Mouse (Mus musculus) liver, embryonic 12.5 days (tissue): ENCODE measurements around the gene Syn3. TPM values are rescaled to one million over a fixed set of nuclear protein-coding genes. Genes with fewer than 3 reads are reported as not detected.

Experiments used
- ATAC-seq: fragments of 200-750 bp; cut with Nextera tagmentation; 2 replicates; pipeline ENCODE4 v1.8.0; 2017; ENCODE audit warnings: moderate number of reproducible peaks, mild to moderate bottlenecking, moderate library complexity
- H3K27ac ChIP-seq: fragments of 300-500 bp; sonication (generic); 2 replicates; pipeline ENCODE4 v1.5.1; 2016; ENCODE audit warnings: mild to moderate bottlenecking
- H3K27me3 ChIP-seq: fragments of 300-500 bp; sonication (generic); replicated peaks from 2 replicates; pipeline ENCODE4 v1.6.1; 2016; ENCODE audit warnings: mild to moderate bottlenecking, moderate library complexity
- H3K36me3 ChIP-seq: fragments of 300-500 bp; sonication (generic); 2 replicates; pipeline ENCODE4 v1.6.1; 2016; ENCODE audit warnings: mild to moderate bottlenecking, moderate library complexity
- H3K4me1 ChIP-seq: fragments of 300-500 bp; sonication (generic); 2 replicates; pipeline ENCODE4 v1.6.1; 2016
- H3K4me2 ChIP-seq: fragments of 300-500 bp; sonication (generic); 2 replicates; pipeline ENCODE4 v1.6.1; 2016; ENCODE audit warnings: mild to moderate bottlenecking, moderate library complexity
- H3K4me3 ChIP-seq: fragments of 300-500 bp; sonication (generic); 2 replicates; pipeline ENCODE4 v1.5.1; 2016; ENCODE audit warnings: mild to moderate bottlenecking, moderate library complexity
- H3K9ac ChIP-seq: fragments of 300-500 bp; sonication (generic); 2 replicates; pipeline ENCODE4 v1.6.1; 2016; ENCODE audit warnings: mild to moderate bottlenecking, moderate library complexity
- H3K9me3 ChIP-seq: fragments of 300-500 bp; sonication (generic); replicated peaks from 2 replicates; pipeline ENCODE4 v1.6.1; 2016; ENCODE audit warnings: mild to moderate bottlenecking, moderate library complexity
- WGBS: fragments of 180-500 bp; shearing (Covaris S2); methylation state at CpG from one replicate; pipeline ENCODE4 v1.1.7; 2016; ENCODE audit not compliant: insufficient replicate concordance; 5-methylcytosine and 5-hydroxymethylcytosine counted together
- polyA plus RNA-seq: library from polyadenylated mRNA; unstranded; fragments of >200 nt; fragmentation: Nextera tagmentation; extraction: Ambion mirVana; gene quantifications from 2 replicates; pipeline ENCODE4 v1.2.1, GENCODE M21; 2016

The Syn3 gene
- polyA plus RNA-seq, 1 experiment from 2014 or later: 0.57 TPM

DNA sequence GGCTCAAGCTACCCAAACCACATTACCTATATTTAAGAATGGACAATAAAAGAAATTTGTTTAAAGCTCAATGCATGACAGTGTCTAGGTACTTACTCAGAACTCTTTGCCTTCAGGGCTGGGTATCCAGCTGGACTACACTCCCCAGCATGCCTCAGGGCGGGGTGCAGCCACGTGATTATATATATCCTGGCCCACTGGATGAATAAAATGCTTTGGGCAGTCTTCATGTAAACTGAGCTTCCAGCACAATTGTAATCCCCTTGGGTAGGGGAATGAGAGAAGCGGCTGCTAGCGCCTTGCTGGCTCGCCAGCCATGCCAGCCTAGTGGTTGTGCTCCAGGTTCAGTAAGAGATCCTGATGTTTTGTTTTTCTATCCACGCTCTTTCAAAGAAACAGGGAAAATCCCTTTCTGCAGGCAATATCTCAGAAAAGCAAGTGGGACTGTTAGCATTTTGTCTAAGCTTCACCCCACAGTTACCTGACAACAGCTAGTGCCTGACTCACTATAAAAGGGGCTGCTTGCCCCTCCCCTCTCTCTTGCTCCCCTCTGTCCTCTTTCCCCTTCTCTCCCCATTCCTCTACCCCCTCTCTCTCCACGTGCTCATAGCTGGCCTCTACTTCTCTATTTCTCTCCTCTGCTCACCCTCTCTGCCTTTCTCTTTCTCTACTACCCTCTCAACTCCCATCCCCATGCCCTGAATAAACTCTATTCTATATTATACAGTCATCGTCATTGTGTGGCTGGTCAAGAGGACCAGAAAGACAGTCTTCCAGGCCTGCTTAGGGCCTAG is 122.1 kb downstream of the Syn3 start:
- no peak overlapping the region for H3K9ac ChIP-seq
- H3K27ac ChIP-seq: no peak overlapping the region
- peaks cover 1% of the 10 kb centered on the region; the same call in 1 of the 2 replicates for H3K27me3 ChIP-seq
- WGBS: 70% methylated on average over 8 of the region's 8 CpGs
- no peak overlapping the region for H3K4me2 ChIP-seq
- no peak overlapping the region for H3K4me3 ChIP-seq
- ATAC-seq: no peak
- 0 out of 2 replicates have a peak, but pooled peaks cover 5% of the 10 kb centered on the region for H3K4me1 ChIP-seq
- no peaks in the 10 kb centered on the region for H3K9me3 ChIP-seq
- H3K36me3 ChIP-seq: no peaks in the 10 kb centered on the region

- 0 out of 2 replicates have a peak, but pooled peaks cover 5% of the 10 kb centered on the region for H3K4me1 ChIP-seq
- H3K9me3 ChIP-seq: no peaks in the 10 kb centered on the region
- no peak overlapping the region for H3K27ac ChIP-seq
- no peak overlapping the region; the same call in 1 of the 2 replicates for H3K9ac ChIP-seq
- no peak for ATAC-seq
- 0 out of 2 replicates have a peak, but pooled peaks cover 4% of the 10 kb centered on the region for H3K27me3 ChIP-seq
- H3K4me3 ChIP-seq: no peak overlapping the region
- H3K36me3 ChIP-seq: no peaks in the 10 kb centered on the region
- WGBS: 60% methylated on average over 11 of the region's 11 CpGs
- H3K4me2 ChIP-seq: no peak overlapping the region
These were observed 122.8 kb downstream of the Syn3 start for GRCm38 (mm10) chr10:86375903-86376302.

- ATAC-seq: no peak
- Histone ChIP-seq H3K36me3 (no peaks in the 10 kb centered on the region), H3K4me2 (no peak overlapping the region), H3K27ac (no peak overlapping the region), H3K27me3 (0 out of 2 replicates have a peak, but pooled peaks cover 4% of the 10 kb centered on the region), H3K4me3 (no peak overlapping the region), H3K9ac (no peak overlapping the region), H3K9me3 (no peaks in the 10 kb centered on the region), H3K4me1 (peaks cover 13% of the 10 kb centered on the region; the same call in 1 of the 2 replicates)
- 60% methylated on average over 2 of the region's 2 CpGs for WGBS
These were observed 124.6 kb downstream of the Syn3 start for GRCm38 (mm10) chr10:86374061-86374460.

DNA sequence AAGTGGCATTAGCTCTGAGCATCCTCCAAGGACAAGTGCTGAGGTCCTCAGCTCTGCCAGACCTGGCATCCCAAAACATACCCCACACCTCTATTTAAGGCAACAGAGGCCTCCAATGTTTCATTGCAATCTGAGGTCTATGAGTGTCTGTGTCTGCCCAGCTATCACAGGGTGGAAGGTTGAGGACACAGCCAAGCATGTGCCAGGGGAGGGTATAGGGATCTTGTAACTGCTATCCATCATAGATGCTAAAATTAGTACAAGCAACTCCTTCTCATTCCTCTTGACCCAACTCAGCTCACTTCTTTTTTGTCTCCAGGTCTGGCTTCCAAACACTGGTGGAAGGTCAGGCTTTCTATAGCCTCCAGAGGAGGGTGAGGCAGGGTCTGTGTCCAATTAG is 127.1 kb downstream of the Syn3 start:
- Histone ChIP-seq H3K9me3 (no peaks in the 10 kb centered on the region), H3K27ac (no peak overlapping the region)

GRCm38 (mm10) chr10:86369346-86369745 is 129.3 kb downstream of the Syn3 start:
- Histone ChIP-seq H3K9me3 (no peaks in the 10 kb centered on the region), H3K4me3 (no peak overlapping the region), H3K4me1 (peaks cover 30% of the 10 kb centered on the region), H3K4me2 (no peak overlapping the region), H3K36me3 (no peaks in the 10 kb centered on the region), H3K27ac (no peak overlapping the region), H3K9ac (no peak overlapping the region), H3K27me3 (peaks cover 17% of the 10 kb centered on the region; the same call in 1 of the 2 replicates)
- 49% methylated on average over 4 of the region's 4 CpGs for WGBS
- 0 out of 2 replicates have a peak, but pooled peaks have one; percentile 46 for ATAC-seq

More for the DNA sequence above, 127.1 kb downstream of the Syn3 start:
- Histone ChIP-seq H3K36me3 (no peaks in the 10 kb centered on the region), H3K4me2 (no peak overlapping the region), H3K27me3 (peaks cover 11% of the 10 kb centered on the region; the same call in 1 of the 2 replicates), H3K4me1 (peaks cover 18% of the 10 kb centered on the region; the same call in 1 of the 2 replicates), H3K9ac (no peak overlapping the region), H3K4me3 (no peak overlapping the region)
- no peak for ATAC-seq

- no peaks in the 10 kb centered on the region for H3K9me3 ChIP-seq
- ATAC-seq: no peak
- no peaks in the 10 kb centered on the region for H3K36me3 ChIP-seq
- no peak overlapping the region for H3K27ac ChIP-seq
- 74% methylated on average over 12 of the region's 12 CpGs for WGBS
- H3K4me1 ChIP-seq: peaks cover 30% of the 10 kb centered on the region
- H3K27me3 ChIP-seq: peaks cover 17% of the 10 kb centered on the region; the same call in 1 of the 2 replicates
- H3K9ac ChIP-seq: no peak overlapping the region
- H3K4me3 ChIP-seq: no peak overlapping the region
- no peak overlapping the region for H3K4me2 ChIP-seq
These were observed 129.9 kb downstream of the Syn3 start for GRCm38 (mm10) chr10:86368811-86369210.

GRCm38 (mm10) chr10:86367346-86367745 is 131.3 kb downstream of the Syn3 start:
- no peak overlapping the region for H3K4me3 ChIP-seq
- H3K9ac ChIP-seq: no peak overlapping the region
- peaks cover 17% of the 10 kb centered on the region; the same call in 1 of the 2 replicates for H3K27me3 ChIP-seq
- H3K4me2 ChIP-seq: no peak overlapping the region
- H3K36me3 ChIP-seq: no peaks in the 10 kb centered on the region
- no peak for ATAC-seq
- no peak overlapping the region for H3K27ac ChIP-seq
- peaks cover 30% of the 10 kb centered on the region for H3K4me1 ChIP-seq
- whole genome bisulfite sequencing: 63% methylated on average over 4 of the region's 4 CpGs
- H3K9me3 ChIP-seq: no peaks in the 10 kb centered on the region

- Histone ChIP-seq H3K4me1 (peaks cover 30% of the 10 kb centered on the region), H3K36me3 (no peaks in the 10 kb centered on the region), H3K4me3 (no peak overlapping the region), H3K9ac (no peak overlapping the region), H3K27ac (no peak overlapping the region), H3K4me2 (no peak overlapping the region), H3K27me3 (peaks cover 13% of the 10 kb centered on the region; the same call in 1 of the 2 replicates), H3K9me3 (no peaks in the 10 kb centered on the region)
- WGBS: 31% methylated on average over 5 of the region's 5 CpGs
- ATAC-seq: peak; percentile 60
These were observed 133.0 kb downstream of the Syn3 start for GRCm38 (mm10) chr10:86365632-86366092.

DNA sequence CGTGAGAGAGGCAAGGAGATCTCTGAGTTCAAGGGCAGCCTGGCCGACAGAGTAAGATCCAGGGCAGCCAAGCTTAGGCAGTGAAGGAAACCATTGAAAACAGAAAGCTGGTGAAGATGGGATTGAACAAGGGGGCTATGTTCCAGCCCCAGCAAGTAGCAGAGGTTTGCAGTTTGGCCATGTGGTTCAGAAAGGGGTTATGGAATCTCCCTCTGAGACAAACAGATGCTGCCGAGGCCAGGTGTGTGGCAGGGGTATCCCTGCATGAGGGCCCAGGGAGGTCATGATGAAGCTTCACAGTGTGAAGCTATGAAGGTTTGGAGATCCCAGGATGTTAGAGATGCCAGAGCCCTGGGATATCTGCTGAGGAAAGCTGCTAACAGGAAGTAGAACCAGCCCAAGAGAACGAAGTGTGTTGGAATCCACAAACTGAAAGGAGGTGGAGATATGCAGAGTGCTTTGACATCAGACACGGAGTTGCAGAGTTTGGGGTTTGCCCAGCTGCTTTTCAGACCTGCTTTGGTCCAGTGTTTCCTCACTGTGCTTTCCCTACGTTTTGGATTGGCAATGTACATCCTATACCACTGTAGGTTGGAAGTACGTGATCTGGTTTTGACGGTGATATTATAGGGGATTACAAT is 134.9 kb downstream of the Syn3 start:
- no peak overlapping the region for H3K4me3 ChIP-seq
- H3K9ac ChIP-seq: no peak overlapping the region
- WGBS: 55% methylated on average over 8 of the region's 8 CpGs
- H3K27ac ChIP-seq: no peak overlapping the region
- H3K27me3 ChIP-seq: peaks cover 20% of the 10 kb centered on the region; the same call in 1 of the 2 replicates
- H3K36me3 ChIP-seq: no peaks in the 10 kb centered on the region
- ATAC-seq: no peak
- peaks cover 20% of the 10 kb centered on the region for H3K4me1 ChIP-seq
- no peaks in the 10 kb centered on the region for H3K9me3 ChIP-seq
- no peak overlapping the region for H3K4me2 ChIP-seq

- Histone ChIP-seq H3K4me3 (no peak overlapping the region), H3K4me1 (peaks cover 26% of the 10 kb centered on the region), H3K27me3 (0 out of 2 replicates have a peak, but pooled peaks cover 8% of the 10 kb centered on the region), H3K9me3 (no peaks in the 10 kb centered on the region), H3K36me3 (no peaks in the 10 kb centered on the region), H3K27ac (no peak overlapping the region), H3K4me2 (no peak overlapping the region), H3K9ac (no peak overlapping the region)
- no peak for ATAC-seq
- 60% methylated on average over 4 of the region's 4 CpGs for WGBS
These were observed 139.0 kb downstream of the Syn3 start for GRCm38 (mm10) chr10:86359699-86360098.

GRCm38 (mm10) chr10:86359208-86359607 is 139.5 kb downstream of the Syn3 start:
- 70% methylated on average over 2 of the region's 2 CpGs for WGBS
- Histone ChIP-seq H3K4me2 (no peak overlapping the region), H3K27ac (no peak overlapping the region), H3K4me3 (no peak overlapping the region), H3K4me1 (peaks cover 29% of the 10 kb centered on the region), H3K27me3 (0 out of 2 replicates have a peak, but pooled peaks cover 8% of the 10 kb centered on the region), H3K9me3 (no peaks in the 10 kb centered on the region), H3K36me3 (no peaks in the 10 kb centered on the region), H3K9ac (no peak overlapping the region)
- ATAC-seq: no peak
